Mouse (Mus musculus): ENCODE results near the gene Mrrf. TPM values are rescaled to one million over a fixed set of nuclear protein-coding genes. Genes with fewer than 3 reads are reported as not detected.
"Not testable (repeated sequence)": the region's sequence is repeated elsewhere in the genome, so short reads cannot be mapped to it uniquely, and the experiment has no call there.

Gene Mrrf
- polyA plus RNA-seq, 1 experiment from 2014 or later = 23.1 TPM

- no peak for ATAC-seq (replicated peaks)
- H3K4me3 ChIP-seq = no peak overlapping the region
- no peak overlapping the region for H3K4me2 ChIP-seq
- no peaks in the 10 kb centered on the region for H3K27me3 ChIP-seq (replicated peaks)
- peaks cover 7% of the 10 kb centered on the region; the same call in 1 of the 2 replicates for H3K36me3 ChIP-seq (replicated peaks)
- H3K9ac ChIP-seq = no peak overlapping the region
- WGBS = 92% methylated on average over 7 of the region's 7 CpGs
- H3K4me1 ChIP-seq = no peaks in the 10 kb centered on the region
- H3K9me3 ChIP-seq = no peaks in the 10 kb centered on the region
- no peak overlapping the region for H3K27ac ChIP-seq
These were observed 12.7 kb downstream of the Mrrf start for GRCm38 (mm10) chr2:36148876-36149365.

GRCm38 (mm10) chr2:36152401-36152800 lies 16.2 kb downstream of the Mrrf start:
- not testable (repeated sequence) for H3K27me3 ChIP-seq (replicated peaks); ATAC-seq (replicated peaks); H3K4me2 ChIP-seq; H3K36me3 ChIP-seq (replicated peaks); H3K4me1 ChIP-seq; H3K4me3 ChIP-seq; H3K9ac ChIP-seq; H3K9me3 ChIP-seq; H3K27ac ChIP-seq
- 95% methylated on average over 4 of the region's 4 CpGs for WGBS

GRCm38 (mm10) chr2:36157461-36157860 lies 21.3 kb downstream of the Mrrf start:
- no peak overlapping the region for H3K9ac ChIP-seq
- no peaks in the 10 kb centered on the region for H3K27me3 ChIP-seq (replicated peaks)
- H3K9me3 ChIP-seq = no peaks in the 10 kb centered on the region
- H3K36me3 ChIP-seq (replicated peaks) = no peaks in the 10 kb centered on the region
- no peak overlapping the region for H3K4me2 ChIP-seq
- H3K4me1 ChIP-seq = no peaks in the 10 kb centered on the region
- no peak for ATAC-seq (replicated peaks)
- WGBS = 92% methylated on average over 1 of the region's 1 CpGs
- H3K27ac ChIP-seq = no peak overlapping the region
- no peak overlapping the region for H3K4me3 ChIP-seq

- no peak for ATAC-seq (replicated peaks)
- Histone ChIP-seq H3K27ac (no peak overlapping the region), H3K27me3 (replicated peaks) (no peaks in the 10 kb centered on the region), H3K4me2 (no peak overlapping the region), H3K36me3 (replicated peaks) (no peaks in the 10 kb centered on the region; the same call in 1 of the 2 replicates), H3K4me3 (no peak overlapping the region), H3K9me3 (no peaks in the 10 kb centered on the region), H3K9ac (no peak overlapping the region), H3K4me1 (no peaks in the 10 kb centered on the region)
- WGBS = 84% methylated on average over 4 of the region's 4 CpGs
These were observed 23.1 kb downstream of the Mrrf start for GRCm38 (mm10) chr2:36159336-36159735.

- Histone ChIP-seq H3K4me1 (no peaks in the 10 kb centered on the region), H3K4me3 (no peak overlapping the region), H3K9ac (no peak overlapping the region), H3K4me2 (no peak overlapping the region), H3K9me3 (no peaks in the 10 kb centered on the region), H3K27ac (no peak overlapping the region), H3K36me3 (replicated peaks) (no peaks in the 10 kb centered on the region; the same call in 1 of the 2 replicates), H3K27me3 (replicated peaks) (no peaks in the 10 kb centered on the region)
- 57% methylated on average over 1 of the region's 1 CpGs for WGBS
- ATAC-seq (replicated peaks) = no peak
These were observed 31.9 kb downstream of the Mrrf start for GRCm38 (mm10) chr2:36167990-36168618.

DNA sequence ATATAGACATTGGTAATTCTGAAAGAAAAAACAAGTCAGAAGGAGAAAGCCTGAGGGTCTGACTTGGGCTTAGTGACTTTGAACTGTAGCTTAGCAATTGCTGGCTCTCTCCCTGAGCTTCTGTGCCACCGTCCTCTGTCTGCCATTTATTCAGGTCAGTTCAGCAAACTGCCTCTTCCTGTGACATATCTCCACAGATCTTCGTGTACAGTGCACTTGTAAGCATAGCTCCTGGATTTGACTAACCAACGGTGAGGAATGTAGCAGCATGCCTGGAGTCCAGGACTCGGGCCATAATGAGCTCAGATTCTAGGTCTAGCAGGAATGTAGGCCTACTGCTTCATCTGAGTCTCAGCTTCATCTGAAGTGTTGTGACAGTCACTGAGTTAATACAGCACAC lies 33.0 kb downstream of the Mrrf start:
- H3K4me1 ChIP-seq = no peaks in the 10 kb centered on the region
- no peak overlapping the region for H3K4me2 ChIP-seq
- H3K36me3 ChIP-seq (replicated peaks) = no peaks in the 10 kb centered on the region
- 91% methylated on average over 4 of the region's 4 CpGs for WGBS
- H3K27ac ChIP-seq = no peak overlapping the region
- no peaks in the 10 kb centered on the region for H3K9me3 ChIP-seq
- no peak overlapping the region for H3K9ac ChIP-seq
- no peaks in the 10 kb centered on the region for H3K27me3 ChIP-seq (replicated peaks)
- H3K4me3 ChIP-seq = no peak overlapping the region
- no peak for ATAC-seq (replicated peaks)

- Histone ChIP-seq H3K27ac (no peak overlapping the region), H3K27me3 (replicated peaks) (no peaks in the 10 kb centered on the region), H3K4me2 (no peak overlapping the region), H3K4me1 (no peaks in the 10 kb centered on the region), H3K9me3 (no peaks in the 10 kb centered on the region), H3K4me3 (no peak overlapping the region), H3K36me3 (replicated peaks) (no peaks in the 10 kb centered on the region), H3K9ac (no peak overlapping the region)
- WGBS = 52% methylated on average over 4 of the region's 4 CpGs
- ATAC-seq (replicated peaks) = no peak
These were observed 35.9 kb downstream of the Mrrf start for GRCm38 (mm10) chr2:36172136-36172535.

GRCm38 (mm10) chr2:36172574-36172973 lies 36.4 kb downstream of the Mrrf start:
- 89% methylated on average over 3 of the region's 3 CpGs for WGBS
- H3K27ac ChIP-seq = no peak overlapping the region
- no peaks in the 10 kb centered on the region for H3K4me1 ChIP-seq
- H3K4me2 ChIP-seq = no peak overlapping the region
- no peak for ATAC-seq (replicated peaks)
- no peaks in the 10 kb centered on the region for H3K36me3 ChIP-seq (replicated peaks)
- no peak overlapping the region for H3K9ac ChIP-seq
- H3K27me3 ChIP-seq (replicated peaks) = no peaks in the 10 kb centered on the region
- H3K9me3 ChIP-seq = no peaks in the 10 kb centered on the region
- H3K4me3 ChIP-seq = no peak overlapping the region

GRCm38 (mm10) chr2:36179487-36179886 lies 43.3 kb downstream of the Mrrf start:
- Histone ChIP-seq H3K4me1 (no peaks in the 10 kb centered on the region), H3K4me2 (no peak overlapping the region)
- 80% methylated on average over 3 of the region's 3 CpGs for WGBS

GRCm38 (mm10) chr2:36181587-36182368 lies 45.6 kb downstream of the Mrrf start:
- H3K36me3 ChIP-seq (replicated peaks); H3K4me2 ChIP-seq; H3K27me3 ChIP-seq (replicated peaks); H3K4me1 ChIP-seq; H3K9ac ChIP-seq; H3K27ac ChIP-seq; ATAC-seq (replicated peaks); H3K9me3 ChIP-seq; H3K4me3 ChIP-seq: not testable (repeated sequence)
- 88% methylated on average over 4 of the region's 4 CpGs for WGBS

More at GRCm38 (mm10) chr2:36179487-36179886, 43.3 kb downstream of the Mrrf start:
- Histone ChIP-seq H3K4me3 (no peak overlapping the region), H3K27me3 (replicated peaks) (no peaks in the 10 kb centered on the region), H3K36me3 (replicated peaks) (no peaks in the 10 kb centered on the region), H3K9ac (no peak overlapping the region), H3K9me3 (no peaks in the 10 kb centered on the region), H3K27ac (no peak overlapping the region)
- no peak for ATAC-seq (replicated peaks)

DNA sequence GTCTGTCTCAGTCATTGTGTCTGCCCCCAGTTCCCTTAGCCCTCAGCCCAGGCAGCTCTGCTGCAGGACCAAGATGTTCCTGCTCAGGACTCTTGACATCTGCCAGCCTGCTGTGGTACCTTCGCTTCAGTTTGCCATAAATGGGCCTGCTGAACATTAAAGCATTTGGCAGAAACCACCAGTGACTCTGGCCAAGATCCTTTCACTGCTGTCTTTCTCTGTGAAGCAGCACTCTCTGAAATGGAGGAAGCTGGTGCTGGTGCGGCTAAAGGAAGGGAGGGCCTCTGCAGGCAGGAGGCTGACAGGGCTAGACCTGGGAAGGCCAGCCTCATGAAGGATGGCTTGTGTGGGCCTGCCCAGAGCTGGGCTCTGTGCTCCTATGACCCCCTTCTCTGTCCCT lies 47.1 kb downstream of the Mrrf start:
- Histone ChIP-seq H3K27ac (no peak overlapping the region), H3K4me2 (no peak overlapping the region), H3K36me3 (replicated peaks) (no peaks in the 10 kb centered on the region), H3K4me1 (no peaks in the 10 kb centered on the region), H3K27me3 (replicated peaks) (no peaks in the 10 kb centered on the region), H3K4me3 (no peak overlapping the region), H3K9me3 (no peaks in the 10 kb centered on the region), H3K9ac (no peak overlapping the region)
- 87% methylated on average over 2 of the region's 2 CpGs for WGBS
- ATAC-seq (replicated peaks) = no peak

GRCm38 (mm10) chr2:36184192-36184591 lies 48.0 kb downstream of the Mrrf start:
- no peak overlapping the region for H3K4me2 ChIP-seq
- WGBS = 100% methylated on average over 2 of the region's 2 CpGs
- no peak overlapping the region for H3K4me3 ChIP-seq
- H3K9ac ChIP-seq = no peak overlapping the region
- H3K9me3 ChIP-seq = no peaks in the 10 kb centered on the region
- no peaks in the 10 kb centered on the region for H3K4me1 ChIP-seq
- no peaks in the 10 kb centered on the region for H3K36me3 ChIP-seq (replicated peaks)
- ATAC-seq (replicated peaks) = no peak
- H3K27ac ChIP-seq = no peak overlapping the region
- H3K27me3 ChIP-seq (replicated peaks) = no peaks in the 10 kb centered on the region

DNA sequence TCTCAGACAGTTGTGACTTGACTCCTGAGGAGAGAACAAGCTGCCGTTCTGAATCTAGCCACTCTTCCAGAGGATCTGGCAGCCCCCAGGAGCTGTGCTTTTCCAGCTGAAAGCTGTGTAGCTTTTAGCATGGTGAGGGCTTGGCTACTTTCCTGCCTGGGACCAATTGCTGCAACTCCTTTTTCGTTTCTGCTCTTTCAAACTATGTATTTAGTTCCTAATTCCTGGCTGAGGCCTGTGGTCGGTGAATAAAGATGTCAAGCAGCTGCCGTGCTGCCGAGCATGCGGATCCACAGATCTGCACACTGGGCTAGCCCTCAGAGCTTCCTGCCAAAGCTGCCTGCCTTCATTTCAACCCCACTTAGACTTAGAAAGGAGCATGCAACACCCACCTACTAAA lies 48.7 kb downstream of the Mrrf start:
- H3K27ac ChIP-seq = no peak overlapping the region
- WGBS = 62% methylated on average over 6 of the region's 6 CpGs
- no peaks in the 10 kb centered on the region for H3K27me3 ChIP-seq (replicated peaks)
- H3K4me3 ChIP-seq = no peak overlapping the region
- no peaks in the 10 kb centered on the region for H3K9me3 ChIP-seq
- H3K4me2 ChIP-seq = no peak overlapping the region
- no peaks in the 10 kb centered on the region for H3K36me3 ChIP-seq (replicated peaks)
- no peaks in the 10 kb centered on the region for H3K4me1 ChIP-seq
- H3K9ac ChIP-seq = no peak overlapping the region
- no peak for ATAC-seq (replicated peaks)
